Mouse (Mus musculus): Measurements from ENCODE around the gene Adgre1.

Adgre1 gene

GRCm38 (mm10) chr17:57335673-57336303 lies 22.7 kb upstream of the Adgre1 start:
- no peaks in the 10 kb centered on the region for H3K36me3 ChIP-seq (ENCODE audit: insufficient read depth, low read length)
- H3K27me3 ChIP-seq (ENCODE audit: insufficient read depth, low read length): no peaks in the 10 kb centered on the region; the same call in none of the 2 replicates
- peaks cover 4% of the 10 kb centered on the region; the same call in 1 of the 2 replicates for H3K9me3 ChIP-seq (ENCODE audit: low read length)
- no peak overlapping the region for H3K4me3 ChIP-seq (replicated peaks; ENCODE audit: low read length)
- peak; percentile 89 for TF ChIP-seq CTCF (conservative IDR thresholded peaks at IDR 0.05; ENCODE audit: low read length)
- TF ChIP-seq NANOG (IDR thresholded peaks at IDR 0.05; ENCODE audit: borderline replicate concordance, low read length): no peak
- peaks cover 24% of the 10 kb centered on the region for H3K4me1 ChIP-seq (replicated peaks; ENCODE audit: low read depth, low read length)

GRCm38 (mm10) chr17:57337996-57338395 lies 20.5 kb upstream of the Adgre1 start:
- no peak for TF ChIP-seq POU5F1 (IDR thresholded peaks at IDR 0.05; ENCODE audit: borderline replicate concordance, low read length)
- TF ChIP-seq NANOG (IDR thresholded peaks at IDR 0.05; ENCODE audit: borderline replicate concordance, low read length): no peak
- no peak for TF ChIP-seq CTCF (conservative IDR thresholded peaks at IDR 0.05; ENCODE audit: low read length)
- Histone ChIP-seq H3K4me3 (replicated peaks; ENCODE audit: low read length) (no peak overlapping the region), H3K9me3 (ENCODE audit: low read length) (peaks cover 6% of the 10 kb centered on the region), H3K36me3 (ENCODE audit: insufficient read depth, low read length) (no peaks in the 10 kb centered on the region), H3K27me3 (ENCODE audit: insufficient read depth, low read length) (no peaks in the 10 kb centered on the region; the same call in none of the 2 replicates), H3K4me1 (replicated peaks; ENCODE audit: low read depth, low read length) (peaks cover 12% of the 10 kb centered on the region; the same call in 1 of the 2 replicates)

GRCm38 (mm10) chr17:57339298-57339697 lies 19.2 kb upstream of the Adgre1 start:
- Histone ChIP-seq H3K4me3 (replicated peaks; ENCODE audit: low read length) (no peak overlapping the region), H3K27me3 (ENCODE audit: insufficient read depth, low read length) (no peaks in the 10 kb centered on the region; the same call in none of the 2 replicates), H3K4me1 (replicated peaks; ENCODE audit: low read depth, low read length) (peaks cover 6% of the 10 kb centered on the region; the same call in 1 of the 2 replicates), H3K36me3 (ENCODE audit: insufficient read depth, low read length) (no peaks in the 10 kb centered on the region), H3K9me3 (ENCODE audit: low read length) (peaks cover 9% of the 10 kb centered on the region)
- no peak for TF ChIP-seq POU5F1 (IDR thresholded peaks at IDR 0.05; ENCODE audit: borderline replicate concordance, low read length)
- no peak for TF ChIP-seq CTCF (conservative IDR thresholded peaks at IDR 0.05; ENCODE audit: low read length)
- no peak for TF ChIP-seq NANOG (IDR thresholded peaks at IDR 0.05; ENCODE audit: borderline replicate concordance, low read length)

- TF ChIP-seq NANOG (IDR thresholded peaks at IDR 0.05; ENCODE audit: borderline replicate concordance, low read length) (no peak), POU5F1 (IDR thresholded peaks at IDR 0.05; ENCODE audit: borderline replicate concordance, low read length) (no peak), CTCF (conservative IDR thresholded peaks at IDR 0.05; ENCODE audit: low read length) (no peak)
- H3K36me3 ChIP-seq (ENCODE audit: insufficient read depth, low read length): no peaks in the 10 kb centered on the region
- peaks cover 9% of the 10 kb centered on the region for H3K9me3 ChIP-seq (ENCODE audit: low read length)
- H3K27me3 ChIP-seq (ENCODE audit: insufficient read depth, low read length): no peaks in the 10 kb centered on the region; the same call in none of the 2 replicates
- H3K4me1 ChIP-seq (replicated peaks; ENCODE audit: low read depth, low read length): no peaks in the 10 kb centered on the region
- H3K4me3 ChIP-seq (replicated peaks; ENCODE audit: low read length): no peak overlapping the region
These were observed 16.9 kb upstream of the Adgre1 start for GRCm38 (mm10) chr17:57341568-57341967.

GRCm38 (mm10) chr17:57344029-57344707 lies 14.3 kb upstream of the Adgre1 start:
- H3K27me3 ChIP-seq (ENCODE audit: insufficient read depth, low read length): no peaks in the 10 kb centered on the region; the same call in 1 of the 2 replicates
- no peaks in the 10 kb centered on the region for H3K36me3 ChIP-seq (ENCODE audit: insufficient read depth, low read length)
- no peak overlapping the region for H3K4me3 ChIP-seq (replicated peaks; ENCODE audit: low read length)
- peaks cover 9% of the 10 kb centered on the region for H3K9me3 ChIP-seq (ENCODE audit: low read length)
- TF ChIP-seq CTCF (conservative IDR thresholded peaks at IDR 0.05; ENCODE audit: low read length) (no peak), POU5F1 (IDR thresholded peaks at IDR 0.05; ENCODE audit: borderline replicate concordance, low read length) (no peak), NANOG (IDR thresholded peaks at IDR 0.05; ENCODE audit: borderline replicate concordance, low read length) (no peak)
- H3K4me1 ChIP-seq (replicated peaks; ENCODE audit: low read depth, low read length): peaks cover 2% of the 10 kb centered on the region

- TF ChIP-seq POU5F1 (IDR thresholded peaks at IDR 0.05; ENCODE audit: borderline replicate concordance, low read length) (no peak), CTCF (conservative IDR thresholded peaks at IDR 0.05; ENCODE audit: low read length) (no peak), NANOG (IDR thresholded peaks at IDR 0.05; ENCODE audit: borderline replicate concordance, low read length) (no peak)
- H3K36me3 ChIP-seq (ENCODE audit: insufficient read depth, low read length): no peaks in the 10 kb centered on the region
- peaks cover 9% of the 10 kb centered on the region for H3K9me3 ChIP-seq (ENCODE audit: low read length)
- peaks cover 4% of the 10 kb centered on the region for H3K4me1 ChIP-seq (replicated peaks; ENCODE audit: low read depth, low read length)
- no peak overlapping the region for H3K4me3 ChIP-seq (replicated peaks; ENCODE audit: low read length)
- no peaks in the 10 kb centered on the region for H3K27me3 ChIP-seq (ENCODE audit: insufficient read depth, low read length)
These were observed 11.5 kb upstream of the Adgre1 start for GRCm38 (mm10) chr17:57347017-57347416.

GRCm38 (mm10) chr17:57347781-57348180 lies 10.7 kb upstream of the Adgre1 start:
- Histone ChIP-seq H3K27me3 (ENCODE audit: insufficient read depth, low read length) (no peaks in the 10 kb centered on the region), H3K36me3 (ENCODE audit: insufficient read depth, low read length) (no peaks in the 10 kb centered on the region), H3K9me3 (ENCODE audit: low read length) (peaks cover 9% of the 10 kb centered on the region), H3K4me3 (replicated peaks; ENCODE audit: low read length) (no peak overlapping the region), H3K4me1 (replicated peaks; ENCODE audit: low read depth, low read length) (peaks cover 4% of the 10 kb centered on the region)
- TF ChIP-seq CTCF (conservative IDR thresholded peaks at IDR 0.05; ENCODE audit: low read length) (no peak), NANOG (IDR thresholded peaks at IDR 0.05; ENCODE audit: borderline replicate concordance, low read length) (no peak), POU5F1 (IDR thresholded peaks at IDR 0.05; ENCODE audit: borderline replicate concordance, low read length) (no peak)

- H3K27me3 ChIP-seq (ENCODE audit: insufficient read depth, low read length): no peaks in the 10 kb centered on the region
- TF ChIP-seq NANOG (IDR thresholded peaks at IDR 0.05; ENCODE audit: borderline replicate concordance, low read length): no peak
- TF ChIP-seq CTCF (conservative IDR thresholded peaks at IDR 0.05; ENCODE audit: low read length): no peak
- TF ChIP-seq POU5F1 (IDR thresholded peaks at IDR 0.05; ENCODE audit: borderline replicate concordance, low read length): no peak
- peaks cover 4% of the 10 kb centered on the region; the same call in 1 of the 2 replicates for H3K9me3 ChIP-seq (ENCODE audit: low read length)
- H3K4me3 ChIP-seq (replicated peaks; ENCODE audit: low read length): no peak overlapping the region
- H3K36me3 ChIP-seq (ENCODE audit: insufficient read depth, low read length): no peaks in the 10 kb centered on the region
- H3K4me1 ChIP-seq (replicated peaks; ENCODE audit: low read depth, low read length): peaks cover 4% of the 10 kb centered on the region
These were observed 9.4 kb upstream of the Adgre1 start for GRCm38 (mm10) chr17:57349067-57349466.

All from E14TG2a.4 (cell line).